Mouse (Mus musculus) retina, embryonic 14.5 days (tissue): Measurements from ENCODE around the gene Gm8257.
"Not testable (repeated sequence)": the region's sequence is repeated elsewhere in the genome, so short reads cannot be mapped to it uniquely, and the experiment has no call there.

Experiments
- DNase-seq: peaks from one replicate; pipeline ENCODE4 v3.0.0-alpha.2; 2015; ENCODE audit warnings: low spot score

Gm8257 gene

GRCm38 (mm10) chr14:44706356-44706755, at the start of gene Gm8257:
Gene Gm8257, minus strand, starts transcription at chr14:44706456.
- not testable (repeated sequence) for DNase-seq

GRCm38 (mm10) chr14:44750240-44750639, 44.0 kb upstream of the Gm8257 start, which contains the start of gene Gm8267:
Gene Gm8267, minus strand, starts transcription at chr14:44750340.
- DNase-seq, result no peak

GRCm38 (mm10) chr14:44742789-44743188, 36.5 kb upstream of the Gm8257 start:
- not testable (repeated sequence) for DNase-seq

- not testable (repeated sequence) for DNase-seq
Observed at GRCm38 (mm10) chr14:44730711-44731110, 24.5 kb upstream of the Gm8257 start.

GRCm38 (mm10) chr14:44627737-44628136, 78.5 kb downstream of the Gm8257 start, which contains the start of gene Gm5624:
Gene Gm5624, minus strand, starts transcription at chr14:44627938.
- not testable (repeated sequence) for DNase-seq
